Mouse (Mus musculus) heart, adult 11 months (tissue): ENCODE data around the gene Dmwd.
"Not testable (repeated sequence)": the region's sequence is repeated elsewhere in the genome, so short reads cannot be mapped to it uniquely, and the experiment has no call there.

Experiments used
- DNase-seq: peaks from one replicate; pipeline ENCODE4 v3.0.0; 2022

Dmwd gene

DNA sequence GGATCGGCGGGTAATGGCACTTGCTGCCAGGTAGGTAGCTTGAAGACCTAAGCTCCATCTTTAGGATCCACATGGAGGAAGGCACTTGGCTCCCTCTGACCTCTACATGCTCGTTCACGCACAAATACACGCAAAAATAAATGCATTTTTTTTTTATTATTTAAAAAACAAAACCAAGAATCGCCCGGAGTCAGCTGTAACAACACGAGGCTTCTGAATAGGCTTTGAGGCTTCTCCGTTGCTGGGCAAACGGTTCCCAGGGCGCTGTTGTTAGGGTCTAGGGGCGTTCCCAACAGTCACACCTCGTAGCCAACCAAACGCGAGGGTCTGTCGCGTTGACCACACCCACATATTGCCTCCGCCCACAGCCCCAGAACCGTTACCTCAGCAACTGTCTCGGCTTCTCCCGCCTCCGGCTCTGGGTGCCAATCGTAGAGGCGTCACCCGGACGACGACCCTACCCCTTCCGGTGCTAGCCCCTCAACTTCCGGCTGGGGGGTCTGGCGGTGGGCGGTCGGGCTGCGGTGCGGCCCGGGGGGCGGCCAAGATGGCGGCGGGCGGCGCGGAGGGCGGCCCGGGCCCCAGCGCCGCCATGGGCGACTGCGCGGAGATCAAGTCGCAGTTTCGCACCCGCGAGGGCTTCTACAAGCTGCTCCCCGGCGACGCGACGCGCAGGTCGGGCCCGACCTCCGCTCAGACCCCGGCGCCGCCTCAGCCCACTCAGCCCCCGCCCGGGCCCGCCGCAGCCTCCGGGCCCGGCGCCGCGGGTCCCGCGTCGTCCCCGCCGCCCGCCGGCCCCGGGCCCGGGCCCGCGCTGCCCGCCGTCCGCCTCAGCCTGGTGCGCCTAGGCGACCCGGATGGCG lies at the start of gene Dmwd:
Gene Dmwd, plus strand, starts transcription at position 505 of the 863 bp plus-strand sequence.
- peak; percentile 100 for DNase-seq

DNA sequence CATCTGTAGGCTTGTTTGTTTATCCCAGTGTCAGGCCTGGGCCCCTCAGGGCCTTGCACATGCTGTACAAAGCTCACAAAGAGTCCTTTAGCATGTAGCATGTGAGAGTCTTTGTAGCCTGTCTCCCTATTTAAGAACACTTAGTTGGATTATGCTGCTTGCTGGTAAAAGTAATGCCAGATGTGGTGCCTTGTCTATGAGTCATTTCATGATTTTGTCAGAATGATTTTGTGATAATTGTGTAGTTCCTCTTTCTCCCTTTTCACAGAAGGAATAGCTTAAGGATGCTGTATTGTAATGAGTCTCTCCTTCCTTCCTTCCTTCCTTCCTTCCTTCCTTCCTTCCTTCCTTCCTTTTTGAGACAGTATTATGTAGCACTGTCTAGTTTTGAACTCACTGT lies 48.0 kb upstream of the Dmwd start:
- DNase-seq, result no peak

DNA sequence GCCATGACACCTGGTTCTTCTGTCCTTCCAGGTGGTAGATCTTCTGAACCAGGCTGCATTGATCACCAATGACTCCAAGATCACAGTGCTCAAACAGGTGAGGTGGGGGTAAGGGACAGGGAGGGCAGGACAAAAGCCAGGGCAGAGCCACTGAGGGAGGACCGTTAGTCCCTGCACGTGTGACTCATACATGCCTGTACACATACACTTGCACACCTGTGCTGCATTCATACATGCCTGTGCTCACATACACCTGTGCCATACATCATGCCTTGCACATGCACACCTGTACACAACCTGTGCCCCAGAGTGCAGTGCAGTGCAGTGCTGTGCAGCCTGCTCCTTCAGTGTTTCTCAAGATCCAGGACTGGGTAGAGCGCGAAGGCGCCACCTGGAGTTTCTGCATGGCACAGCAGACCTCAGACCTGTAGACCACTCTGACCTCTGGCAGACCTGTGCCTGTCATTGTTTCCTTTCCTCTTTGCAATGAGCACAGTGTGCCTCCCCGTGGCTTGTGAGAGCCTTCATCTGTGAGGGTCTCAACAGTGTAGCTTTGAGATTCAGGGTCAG lies 46.9 kb upstream of the Dmwd start:
- DNase-seq, result peak; percentile 93

DNA sequence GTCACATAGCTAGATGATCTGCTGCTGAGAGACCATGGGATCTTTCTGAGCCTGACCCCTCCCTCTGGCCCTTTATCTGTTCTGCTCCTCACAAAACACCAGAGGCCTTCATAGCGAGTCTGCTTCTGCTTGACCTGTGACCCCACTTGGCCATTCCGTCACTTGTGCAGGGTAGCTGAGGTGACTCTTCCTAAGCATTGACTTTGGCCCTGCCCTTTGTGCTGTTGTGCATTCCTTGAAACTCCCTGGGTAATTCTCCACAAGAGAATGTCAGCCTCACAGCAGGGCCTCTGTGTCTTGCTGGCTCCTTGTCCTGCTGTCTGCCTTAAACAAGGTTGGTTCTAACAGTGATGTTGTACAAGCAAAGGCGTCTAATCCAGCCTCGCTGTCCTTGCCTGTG lies 44.4 kb upstream of the Dmwd start:
- no peak for DNase-seq

DNA sequence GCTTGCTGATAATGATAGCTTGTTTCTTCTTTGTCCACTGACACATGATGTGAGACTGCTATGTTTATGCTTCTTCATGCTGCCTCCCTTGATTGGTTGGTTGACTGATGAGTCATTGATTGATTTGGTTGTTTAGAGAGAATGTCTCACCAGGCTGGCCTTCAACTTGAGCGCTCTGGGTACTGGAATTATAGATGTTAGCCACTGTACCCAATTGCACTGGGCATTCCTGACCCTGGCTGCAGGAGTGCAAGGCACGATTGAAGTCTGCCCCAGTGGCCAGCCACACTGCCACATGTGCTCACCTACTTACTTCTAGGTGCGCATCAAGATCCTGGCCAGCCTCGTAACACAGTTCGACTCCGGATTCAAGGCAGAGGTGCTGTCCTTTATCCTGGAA lies 31.4 kb upstream of the Dmwd start:
- DNase-seq, result no peak

DNA sequence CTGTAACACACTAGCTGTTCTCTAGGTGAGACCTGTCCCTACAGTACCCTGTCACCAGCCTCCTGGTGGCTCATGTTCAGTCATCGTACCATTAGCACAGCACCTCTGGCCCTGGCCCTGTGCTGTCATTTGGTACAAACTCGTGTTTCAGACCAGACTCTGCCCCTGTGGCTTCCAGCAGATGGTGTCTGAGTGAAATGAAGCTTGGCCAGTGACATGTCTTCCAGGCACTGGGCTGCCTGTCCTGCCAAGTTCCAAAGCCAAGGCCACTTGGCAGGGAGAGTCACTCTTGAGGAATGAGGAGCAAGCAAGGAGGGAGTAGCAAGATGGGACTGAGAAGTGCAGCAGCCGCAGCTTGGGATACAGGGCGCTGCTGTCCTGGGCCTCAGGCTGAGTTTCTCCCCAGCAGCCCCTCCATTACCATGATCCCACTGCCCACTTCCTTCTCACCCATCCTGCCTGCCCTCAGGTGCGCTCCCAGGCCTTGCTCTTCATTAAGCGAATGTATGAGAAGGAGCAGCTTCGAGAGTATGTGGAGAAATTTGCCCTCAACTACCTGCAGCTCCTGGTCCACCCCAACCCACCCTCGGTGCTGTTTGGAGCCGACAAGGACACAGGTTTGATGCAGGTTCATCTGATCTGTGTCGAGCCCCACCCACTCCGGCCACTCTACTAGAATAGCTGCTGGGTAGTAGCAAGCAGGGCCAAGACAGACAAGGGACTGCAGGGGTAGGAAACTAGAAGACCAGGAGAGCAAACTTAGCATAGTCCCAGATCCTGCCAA lies 29.5 kb upstream of the Dmwd start:
- peak; percentile 94 for DNase-seq

DNA sequence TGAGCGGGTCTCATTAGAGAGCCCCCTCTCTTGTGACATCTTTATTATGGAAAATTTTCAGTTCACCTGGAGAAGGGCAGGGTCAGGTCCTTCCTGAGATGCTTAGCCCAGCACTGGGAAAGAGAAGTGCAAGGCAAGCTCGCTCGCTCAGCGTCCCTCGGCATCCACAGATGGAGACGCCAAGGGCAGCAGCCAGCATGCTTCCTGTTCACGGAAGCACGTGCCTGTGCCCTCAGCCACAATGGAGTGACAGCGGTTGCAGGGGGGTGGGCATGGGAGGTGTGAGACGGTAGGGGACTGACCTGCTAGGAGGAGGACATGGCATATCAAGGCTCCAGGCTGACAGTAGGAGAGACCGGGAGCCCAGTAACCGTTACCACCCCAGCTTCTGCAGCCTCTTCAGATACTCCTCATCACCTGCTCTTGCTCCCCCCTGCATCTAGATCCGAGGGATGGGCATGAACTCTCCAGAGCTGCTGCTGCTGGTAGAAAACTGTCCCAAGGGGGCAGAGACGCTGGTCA lies 28.0 kb upstream of the Dmwd start:
- DNase-seq, result peak; percentile 87

DNA sequence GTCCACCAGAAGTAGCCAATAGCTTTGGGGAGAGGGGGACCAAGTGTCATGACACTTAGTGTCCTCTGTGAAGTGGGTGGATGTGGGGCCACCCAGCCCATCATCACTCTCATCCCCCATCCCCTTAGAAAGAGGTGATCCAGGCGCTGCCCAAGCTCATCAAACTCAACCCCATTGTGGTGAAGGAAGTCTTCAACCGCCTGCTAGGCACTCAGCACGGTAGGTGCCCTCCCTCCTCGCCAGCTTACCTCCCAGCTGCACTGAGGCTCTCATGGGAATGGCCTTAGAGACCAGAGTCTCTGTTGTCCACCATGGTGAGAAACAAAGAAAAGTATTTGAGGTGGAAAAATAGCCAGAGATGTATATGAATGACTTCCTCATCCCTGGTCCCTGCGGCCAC lies 26.8 kb upstream of the Dmwd start:
- DNase-seq, result peak; percentile 90

DNA sequence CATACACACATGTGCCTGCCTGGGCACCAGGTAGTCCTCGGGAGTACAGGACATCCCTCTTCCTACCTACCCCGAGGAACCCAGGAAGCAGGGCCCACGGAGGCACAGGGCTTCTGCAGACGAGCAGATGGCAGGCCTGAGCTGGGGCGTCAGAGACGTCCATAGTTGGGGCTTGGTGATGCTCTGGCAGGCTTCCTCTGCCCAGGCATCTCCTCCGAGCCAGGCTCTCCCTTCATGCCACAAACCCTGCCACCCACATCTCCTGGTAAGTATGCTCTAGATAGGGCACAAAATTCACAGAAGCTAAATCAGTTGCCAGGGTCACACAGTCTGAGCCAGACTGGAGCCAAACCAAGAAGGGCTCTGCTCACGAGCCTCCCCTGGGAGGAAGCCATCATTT lies 25.9 kb upstream of the Dmwd start:
- DNase-seq, result peak; percentile 90

DNA sequence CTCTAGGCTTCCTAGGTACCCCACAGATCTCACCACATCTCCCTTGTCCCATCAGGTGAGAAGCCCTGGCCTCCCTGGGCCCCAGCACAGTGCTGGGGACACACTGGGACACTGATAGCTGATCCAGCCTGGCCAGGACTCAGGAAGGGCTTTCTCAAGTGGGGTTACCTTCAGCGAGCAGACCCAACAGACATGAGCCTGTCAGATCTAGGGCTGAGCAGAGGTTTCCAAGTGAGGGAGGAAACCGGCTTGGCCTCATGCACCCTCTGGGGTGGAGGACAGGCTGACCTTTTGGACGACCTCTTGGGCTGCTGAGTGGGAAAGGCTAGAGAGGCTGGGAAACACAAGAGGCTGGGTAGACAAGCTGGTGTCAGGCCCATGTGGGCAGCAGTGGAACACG lies 24.9 kb upstream of the Dmwd start:
- DNase-seq, result peak; percentile 93

DNA sequence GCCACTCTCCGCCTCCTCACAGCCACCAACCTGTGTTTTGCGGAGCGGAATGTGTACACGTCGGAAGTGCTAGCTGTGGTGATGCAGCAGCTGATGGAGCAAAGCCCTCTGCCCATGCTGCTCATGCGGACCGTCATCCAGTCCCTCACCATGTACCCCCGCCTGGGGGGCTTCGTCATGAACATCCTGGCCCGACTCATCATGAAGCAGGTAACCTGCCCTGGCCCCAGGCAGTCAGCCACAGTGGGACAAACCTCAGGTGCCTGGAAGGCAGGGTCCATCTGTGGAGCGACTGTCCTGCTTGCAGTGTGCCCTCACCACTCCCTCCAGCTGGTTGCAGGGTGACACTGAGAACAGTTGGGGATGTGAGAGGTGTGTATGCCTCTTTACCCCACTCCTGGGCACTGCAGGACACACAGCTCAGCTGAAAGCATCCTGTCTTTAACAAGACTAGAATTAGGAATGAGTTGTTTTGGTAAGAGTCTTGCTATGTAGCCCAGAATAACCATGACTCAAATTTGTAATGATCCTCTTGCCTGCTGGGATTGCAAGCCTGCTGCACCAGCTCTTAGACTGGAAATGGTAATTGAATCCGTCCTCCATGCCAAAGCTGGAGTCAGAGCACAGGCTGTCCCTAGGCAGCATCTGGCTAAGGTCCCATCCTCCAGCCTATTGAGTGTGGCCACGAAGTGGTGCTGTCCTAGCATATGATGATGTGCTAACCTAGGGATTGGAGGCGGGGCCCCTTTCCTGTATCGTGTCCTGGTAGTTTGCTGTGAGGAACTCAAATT lies 23.5 kb upstream of the Dmwd start:
- peak; percentile 92 for DNase-seq

DNA sequence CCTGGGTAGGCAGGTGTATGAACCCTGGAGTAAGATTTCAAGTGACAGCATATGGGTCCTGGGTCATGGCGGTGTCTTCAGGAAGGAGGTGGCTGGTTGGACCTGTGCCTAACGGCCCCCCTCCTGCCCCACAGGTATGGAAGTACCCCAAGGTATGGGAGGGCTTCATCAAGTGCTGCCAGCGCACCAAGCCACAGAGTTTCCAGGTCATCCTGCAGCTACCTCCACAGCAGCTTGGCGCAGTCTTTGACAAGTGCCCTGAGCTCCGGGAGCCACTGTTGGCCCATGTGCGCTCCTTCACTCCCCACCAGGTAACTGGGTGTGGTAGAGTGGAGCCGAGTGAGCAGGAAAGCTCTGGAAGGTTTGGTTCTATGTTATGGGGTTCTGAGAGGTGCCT lies 22.9 kb upstream of the Dmwd start:
- DNase-seq, result peak; percentile 89

DNA sequence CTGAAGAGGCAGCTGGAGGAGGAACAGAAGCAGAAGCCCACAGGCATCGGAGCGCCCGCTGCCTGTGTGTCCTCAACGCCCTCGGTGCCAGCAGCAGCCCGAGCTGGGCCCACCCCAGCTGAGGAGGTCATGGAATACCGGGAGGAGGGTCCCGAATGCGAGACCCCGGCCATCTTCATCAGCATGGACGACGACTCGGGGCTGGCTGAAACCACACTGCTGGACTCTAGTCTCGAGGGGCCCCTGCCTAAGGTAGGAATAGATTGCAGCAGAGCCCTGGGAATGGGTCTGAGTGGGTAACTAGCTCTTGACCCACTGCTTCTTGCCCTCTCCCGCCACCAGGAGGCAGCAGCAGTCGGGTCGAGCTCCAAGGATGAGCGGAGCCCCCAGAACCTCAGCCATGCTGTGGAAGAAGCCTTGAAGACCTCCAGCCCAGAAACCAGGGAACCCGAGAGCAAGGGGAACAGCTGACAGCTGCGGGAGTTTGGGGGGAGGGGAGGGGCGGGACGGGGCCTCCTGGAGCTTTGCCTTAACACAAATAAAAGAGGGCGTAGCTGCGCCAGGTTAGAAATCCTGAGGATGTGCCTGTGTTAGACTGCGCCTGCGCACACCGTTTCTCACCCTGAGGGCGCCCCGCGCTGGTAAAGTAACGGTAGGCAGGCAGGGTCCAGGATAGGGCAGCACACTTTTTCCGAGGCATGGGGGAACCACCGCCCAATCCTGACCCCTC lies 21.8 kb upstream of the Dmwd start, which contains the start of gene Rsph6a:
Gene Rsph6a, plus strand, starts transcription at position 644 of the 730 bp plus-strand sequence.
- DNase-seq, result peak; percentile 90

DNA sequence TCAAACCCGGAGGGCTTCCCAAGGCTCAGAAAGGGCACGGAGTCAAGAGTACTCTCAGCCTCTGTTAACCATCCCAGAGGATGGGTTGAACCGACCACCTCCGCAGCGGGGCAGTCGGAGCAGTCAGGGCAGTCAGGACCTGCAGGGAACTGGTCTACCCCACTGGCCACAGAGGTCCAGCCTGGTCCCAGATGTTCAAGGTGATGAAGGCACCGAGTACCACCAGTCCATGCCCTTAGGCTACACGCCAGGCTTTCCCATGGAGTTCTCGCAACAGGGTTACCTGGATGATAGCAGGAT lies 21.3 kb upstream of the Dmwd start:
- no peak for DNase-seq

DNA sequence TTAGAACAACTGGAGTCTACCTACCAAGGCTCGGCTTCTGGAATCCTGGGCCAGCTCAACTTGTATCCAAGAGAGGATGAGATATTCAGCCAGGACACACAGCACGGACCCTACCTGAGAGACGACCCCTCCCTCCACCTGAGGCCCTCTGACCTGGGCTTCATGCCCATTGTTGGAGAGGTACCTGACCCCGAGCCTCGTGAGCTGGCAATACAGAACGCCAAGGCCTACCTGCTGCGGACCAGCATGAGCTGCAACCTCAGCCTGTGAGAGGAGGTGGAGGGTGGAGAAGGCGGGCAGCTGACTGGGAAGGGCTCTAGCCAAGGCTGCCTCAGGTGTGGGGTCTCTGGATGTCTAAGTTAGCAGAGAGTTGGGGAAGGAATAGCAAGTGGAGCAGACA lies 20.9 kb upstream of the Dmwd start:
- peak; percentile 84 for DNase-seq

DNA sequence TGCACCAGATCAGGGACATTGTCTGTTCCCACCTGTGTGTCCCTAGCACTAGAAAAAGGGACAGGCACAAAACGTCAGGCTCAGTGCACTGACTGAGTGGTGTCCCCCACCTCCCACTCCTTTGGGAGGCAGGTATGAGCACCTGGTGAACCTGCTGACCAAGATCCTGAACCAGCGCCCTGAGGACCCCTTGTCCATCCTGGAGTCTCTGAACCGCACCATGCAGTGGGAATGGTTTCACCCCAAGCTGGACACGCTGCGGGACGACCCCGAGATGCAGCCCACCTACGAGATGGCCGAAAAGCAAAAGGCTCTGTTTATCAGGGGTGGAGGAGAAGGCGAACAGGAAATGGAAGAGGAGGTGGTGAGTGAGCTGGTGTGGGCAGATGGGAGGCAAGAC lies 18.6 kb upstream of the Dmwd start:
- peak; percentile 78 for DNase-seq

DNA sequence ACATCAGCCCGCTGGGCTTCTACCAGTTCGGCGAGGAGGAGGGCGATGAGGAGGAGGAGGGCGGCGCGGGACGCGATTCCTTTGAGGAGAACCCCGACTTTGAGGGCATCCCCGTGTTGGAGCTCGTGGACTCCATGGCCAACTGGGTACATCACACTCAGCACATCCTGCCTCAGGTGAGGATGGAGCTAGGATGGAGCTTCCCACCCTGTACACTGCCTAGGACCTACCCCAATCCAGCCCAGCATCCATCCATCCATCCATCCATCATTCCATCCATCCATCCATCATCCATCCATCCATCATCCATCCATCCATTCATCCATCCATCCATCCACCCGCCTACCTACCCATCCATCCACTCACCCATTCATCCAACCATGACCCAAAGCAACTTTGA lies 10.1 kb upstream of the Dmwd start:
- no peak for DNase-seq

DNA sequence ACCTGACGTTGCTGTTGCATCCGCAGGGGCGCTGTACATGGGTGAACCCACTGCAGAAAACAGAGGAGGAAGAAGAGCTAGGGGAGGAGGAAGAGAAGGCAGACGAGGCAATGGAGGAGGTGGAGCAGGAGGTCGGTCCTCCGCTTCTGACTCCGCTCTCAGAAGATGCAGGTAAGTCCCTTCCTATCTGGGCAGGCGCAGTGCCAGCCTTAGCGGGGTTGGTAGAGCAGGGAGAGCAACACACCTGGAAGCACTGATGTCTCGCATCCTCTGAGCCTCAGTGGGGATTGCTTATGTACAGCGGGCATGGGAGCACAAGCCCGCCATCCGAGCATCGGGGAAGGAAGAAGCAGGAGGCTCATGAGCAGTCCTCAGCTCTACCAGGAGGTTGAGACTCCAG lies 9.0 kb upstream of the Dmwd start:
- no peak for DNase-seq

DNA sequence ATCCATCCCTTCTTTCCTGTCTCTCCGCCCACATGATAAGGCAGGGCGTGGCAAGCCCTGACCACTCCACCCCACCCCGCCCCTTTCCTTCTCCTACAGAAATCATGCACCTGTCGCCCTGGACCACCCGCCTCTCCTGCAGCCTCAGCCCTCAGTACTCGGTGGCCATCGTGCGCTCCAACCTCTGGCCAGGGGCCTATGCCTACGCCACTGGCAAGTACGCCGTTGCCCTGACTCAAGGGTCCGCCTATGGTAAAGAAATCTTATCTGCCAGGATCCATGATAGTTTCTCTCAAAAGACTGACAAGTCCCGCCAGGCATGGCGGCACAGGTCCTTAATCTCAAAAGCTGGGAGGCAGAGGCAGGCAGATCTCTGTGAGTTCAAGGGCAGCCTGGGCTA lies 8.1 kb upstream of the Dmwd start:
- peak; percentile 90 for DNase-seq

DNA sequence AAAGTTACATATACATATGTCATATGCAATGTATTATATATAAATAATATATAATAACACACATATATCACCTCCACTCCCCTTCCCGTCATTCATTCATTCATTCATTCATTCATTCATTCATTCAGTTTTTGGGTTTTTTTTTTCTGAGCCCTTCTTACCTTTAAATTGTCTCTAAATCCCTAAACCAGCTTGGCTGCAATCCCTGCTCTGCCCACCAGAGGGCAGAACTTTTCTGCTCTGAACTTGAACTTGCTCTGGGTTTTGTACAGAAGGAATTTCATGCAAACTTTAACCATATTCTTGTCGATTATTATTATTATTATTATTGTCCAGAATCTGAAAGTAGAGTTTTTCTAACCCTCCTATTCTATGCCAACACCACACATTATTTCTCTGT lies 7.3 kb upstream of the Dmwd start:
- DNase-seq, result no peak

DNA sequence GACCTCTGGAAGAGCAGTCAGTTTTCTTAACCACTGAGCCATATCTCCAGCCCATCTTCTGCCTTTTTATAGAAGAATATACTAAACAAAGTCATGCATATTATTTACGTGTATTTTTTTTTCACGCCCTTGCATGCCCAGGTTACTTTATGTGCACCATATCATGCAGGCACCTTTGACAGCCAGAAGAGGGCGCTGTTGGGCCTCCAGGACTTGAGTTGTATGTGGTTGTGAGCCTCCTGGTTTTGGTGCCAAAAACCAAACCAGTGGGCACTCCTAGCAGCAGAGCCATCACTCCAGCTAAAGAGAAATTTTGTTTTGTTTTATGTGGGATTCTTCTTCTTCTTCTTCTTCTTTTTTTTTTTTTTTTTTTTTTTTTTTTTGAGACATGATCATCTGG lies 6.5 kb upstream of the Dmwd start:
- DNase-seq, result no peak

DNA sequence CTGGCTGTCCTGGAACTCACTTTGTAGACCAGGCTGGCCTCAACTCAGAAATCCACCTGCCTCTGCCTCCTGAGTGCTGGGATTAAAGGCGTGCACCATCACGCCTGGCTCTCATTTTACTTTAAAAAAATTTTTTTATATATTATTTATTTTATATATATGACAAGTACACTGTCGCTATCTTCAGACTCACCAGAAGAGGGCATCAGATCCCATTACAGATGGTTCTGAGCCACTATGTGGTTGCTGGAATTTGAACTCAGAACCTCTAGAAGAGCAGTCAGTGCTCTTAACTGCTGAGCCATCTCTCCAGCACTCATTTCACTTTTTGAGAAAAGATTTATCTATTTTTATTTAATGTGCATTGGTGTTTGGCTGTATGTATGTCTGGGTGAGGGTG lies 5.0 kb upstream of the Dmwd start:
- DNase-seq, result not testable (repeated sequence)
